In genomic region chr3:52792121-52792520, GRCm38 (mm10) we compare ENCODE assay signal across 19 mouse cellular contexts.
"Had no signal": no experiment of that assay in that cellular context is flagged by ENCODE, and none has a peak within 500 bp of the region (broad histone marks: within the 10 kb centered on the region; RNA-seq: fewer than 3 reads in every experiment).

No protein-coding gene starts in this region.

- H3K27ac ChIP-seq: midbrain, embryonic 10.5 days; midbrain, embryonic 12.5 days; neural tube, embryonic 13.5 days; neural tube, embryonic 15.5 days had no signal

- H3K4me1 ChIP-seq: midbrain, embryonic 12.5 days; neural tube, embryonic 13.5 days; neural tube, embryonic 15.5 days had no signal

- H3K27me3 ChIP-seq: midbrain, embryonic 12.5 days; neural tube, embryonic 13.5 days; neural tube, embryonic 15.5 days had no signal

- DNase-seq: lung, adult 18-20 months; lung, embryonic 14.5 days; lung, postnatal 10 days; lung, postnatal 4 days; midbrain, embryonic 14.5 days; retina, postnatal 1 day; right cerebral cortex, adult 18-20 months; right cerebral cortex, postnatal 25 days; right cerebral cortex, postnatal 4 days; spleen, adult 18-20 months; thymus, adult 18-20 months; thymus, postnatal 14 days; thymus, postnatal 36 days had no signal

- H3K36me3 ChIP-seq: midbrain, embryonic 10.5 days; midbrain, embryonic 12.5 days; neural tube, embryonic 13.5 days; neural tube, embryonic 15.5 days had no signal

- ATAC-seq: midbrain, embryonic 16.5 days had no signal

- H3K9me3 ChIP-seq: midbrain, embryonic 10.5 days; midbrain, embryonic 12.5 days; neural tube, embryonic 13.5 days; neural tube, embryonic 15.5 days had no signal

- H3K4me3 ChIP-seq: midbrain, embryonic 10.5 days; midbrain, embryonic 12.5 days; myocyte; neural tube, embryonic 13.5 days; neural tube, embryonic 15.5 days had no signal
